Mouse (Mus musculus): ENCODE results near the gene Mcoln3. TPM values are rescaled to one million over a fixed set of nuclear protein-coding genes. Genes with fewer than 3 reads are reported as not detected.

Gene Mcoln3
- polyA plus RNA-seq, 1 experiment from 2014 or later = 0.04 TPM

GRCm38 (mm10) chr3:146107116-146107849, 10.0 kb upstream of the Mcoln3 start:
- H3K27me3 ChIP-seq = no peaks in the 10 kb centered on the region
- ChIA-PET POLR2A (interaction anchor here (0.6 to 1.0 kb wide), 2 partner anchors 60 to 752 kb away, joined by 3 read pairs; no protein-coding TSS in a partner anchor), CTCF (no interaction called here)
- no peak for DNase-seq (ENCODE audit: low read depth, low spot score)
- in situ Hi-C loops (cut with MboI; ENCODE audit: low pct_unique_long_range_greater_than_20kb) = no loop called here
- ATAC-seq = peak; percentile 73
- TF ChIP-seq CTCF (IDR thresholded peaks at IDR 0.05) = peak; percentile 36

GRCm38 (mm10) chr3:146107921-146108571, 9.2 kb upstream of the Mcoln3 start, which contains the start of gene Wdr63:
Wdr63 (minus strand) TSS chr3:146108130.
- POLR2A ChIA-PET = interaction anchor here (0.6 to 1.0 kb wide), 2 partner anchors 59 to 753 kb away, joined by 3 read pairs; no protein-coding TSS in a partner anchor
- DNase-seq (ENCODE audit: low read depth, low spot score) (no peak), ATAC-seq (peak; percentile 32)
- no peaks in the 10 kb centered on the region for H3K27me3 ChIP-seq
- in situ Hi-C loops (cut with MboI; ENCODE audit: low pct_unique_long_range_greater_than_20kb) = no loop called here
- TF ChIP-seq CTCF (IDR thresholded peaks at IDR 0.05) = no peak
- CTCF ChIA-PET = interaction anchor here (1.0 kb wide), 1 partner anchor 64 kb away, joined by 4 read pairs; no protein-coding TSS in a partner anchor

DNA sequence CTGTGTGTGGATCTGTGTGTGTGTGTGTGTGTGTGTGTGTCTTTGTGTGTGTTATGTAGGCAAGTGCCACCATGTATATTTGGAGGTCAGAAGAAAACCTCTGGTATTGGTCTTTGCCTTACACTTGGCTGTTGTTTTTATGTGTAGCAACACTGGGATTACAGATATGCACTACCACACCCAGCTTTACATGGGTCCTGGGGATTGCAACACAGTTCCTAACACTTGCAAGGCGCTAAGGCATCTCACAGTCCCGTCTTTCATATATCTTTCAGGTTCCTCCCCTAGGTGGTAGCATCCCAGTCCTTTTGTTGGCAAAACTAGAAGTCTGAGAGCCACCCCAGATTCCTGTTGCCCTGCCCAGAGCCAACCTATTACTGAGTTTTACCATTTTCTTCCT, 8.3 kb upstream of the Mcoln3 start:
- CTCF ChIA-PET = interaction anchor here (0.7 kb wide), 1 partner anchor 11 kb away, joined by 3 read pairs; no protein-coding TSS in a partner anchor

DNA sequence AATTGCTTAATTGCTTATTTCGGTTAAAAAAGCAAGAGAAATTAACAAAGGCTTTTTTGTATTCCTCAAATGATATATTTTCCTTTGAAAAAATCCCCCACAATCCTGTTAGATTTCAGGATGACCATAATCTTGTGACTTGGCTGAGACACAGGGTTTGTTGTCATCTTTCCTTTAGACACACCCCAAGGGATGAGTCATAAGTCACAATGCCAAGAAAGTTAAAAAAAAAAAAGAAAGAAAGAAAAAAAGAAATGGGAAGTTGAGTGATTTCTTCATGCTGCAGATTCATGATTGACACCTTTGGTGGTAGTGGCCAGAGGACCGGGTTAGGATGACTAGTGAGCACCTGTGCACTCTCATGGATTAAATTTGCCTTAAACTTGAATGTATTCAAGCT, 6.9 kb upstream of the Mcoln3 start:
- no peak for TF ChIP-seq CTCF (IDR thresholded peaks at IDR 0.05)
- in situ Hi-C loops (cut with MboI; ENCODE audit: low pct_unique_long_range_greater_than_20kb) = no loop called here

More for the DNA sequence above, 8.3 kb upstream of the Mcoln3 start:
- no peak for TF ChIP-seq CTCF (IDR thresholded peaks at IDR 0.05)
- POLR2A ChIA-PET = no interaction called here
- in situ Hi-C loops (cut with MboI; ENCODE audit: low pct_unique_long_range_greater_than_20kb) = no loop called here
- H3K27me3 ChIP-seq = no peaks in the 10 kb centered on the region
- ATAC-seq = no peak
- no peak for DNase-seq (ENCODE audit: low read depth, low spot score)

GRCm38 (mm10) chr3:146110916-146111315, 6.3 kb upstream of the Mcoln3 start:
- no peak for ATAC-seq
- ChIA-PET POLR2A (no interaction called here), CTCF (interaction anchor here (2.1 kb wide), 1 partner anchor 67 kb away, joined by 11 read pairs; no protein-coding TSS in a partner anchor)
- DNase-seq (ENCODE audit: low read depth, low spot score) = no peak
- H3K27me3 ChIP-seq = no peaks in the 10 kb centered on the region
- TF ChIP-seq CTCF (IDR thresholded peaks at IDR 0.05) = no peak
- in situ Hi-C loops (cut with MboI; ENCODE audit: low pct_unique_long_range_greater_than_20kb) = no loop called here

More for the DNA sequence above, 6.9 kb upstream of the Mcoln3 start:
- DNase-seq (ENCODE audit: low read depth, low spot score) = no peak
- H3K27me3 ChIP-seq = no peaks in the 10 kb centered on the region
- CTCF ChIA-PET = interaction anchor here (2.1 kb wide), 1 partner anchor 67 kb away, joined by 11 read pairs; no protein-coding TSS in a partner anchor
- no peak for ATAC-seq
- POLR2A ChIA-PET = no interaction called here

- ATAC-seq (no peak), DNase-seq (ENCODE audit: low read depth, low spot score) (no peak)
- in situ Hi-C loops (cut with MboI; ENCODE audit: low pct_unique_long_range_greater_than_20kb) = no loop called here
- TF ChIP-seq CTCF (IDR thresholded peaks at IDR 0.05) = no peak
- H3K27me3 ChIP-seq = no peaks in the 10 kb centered on the region
- ChIA-PET POLR2A (no interaction called here), CTCF (no interaction called here)
Measured at GRCm38 (mm10) chr3:146117997-146118457, 777 bp downstream of the Mcoln3 start.

DNA sequence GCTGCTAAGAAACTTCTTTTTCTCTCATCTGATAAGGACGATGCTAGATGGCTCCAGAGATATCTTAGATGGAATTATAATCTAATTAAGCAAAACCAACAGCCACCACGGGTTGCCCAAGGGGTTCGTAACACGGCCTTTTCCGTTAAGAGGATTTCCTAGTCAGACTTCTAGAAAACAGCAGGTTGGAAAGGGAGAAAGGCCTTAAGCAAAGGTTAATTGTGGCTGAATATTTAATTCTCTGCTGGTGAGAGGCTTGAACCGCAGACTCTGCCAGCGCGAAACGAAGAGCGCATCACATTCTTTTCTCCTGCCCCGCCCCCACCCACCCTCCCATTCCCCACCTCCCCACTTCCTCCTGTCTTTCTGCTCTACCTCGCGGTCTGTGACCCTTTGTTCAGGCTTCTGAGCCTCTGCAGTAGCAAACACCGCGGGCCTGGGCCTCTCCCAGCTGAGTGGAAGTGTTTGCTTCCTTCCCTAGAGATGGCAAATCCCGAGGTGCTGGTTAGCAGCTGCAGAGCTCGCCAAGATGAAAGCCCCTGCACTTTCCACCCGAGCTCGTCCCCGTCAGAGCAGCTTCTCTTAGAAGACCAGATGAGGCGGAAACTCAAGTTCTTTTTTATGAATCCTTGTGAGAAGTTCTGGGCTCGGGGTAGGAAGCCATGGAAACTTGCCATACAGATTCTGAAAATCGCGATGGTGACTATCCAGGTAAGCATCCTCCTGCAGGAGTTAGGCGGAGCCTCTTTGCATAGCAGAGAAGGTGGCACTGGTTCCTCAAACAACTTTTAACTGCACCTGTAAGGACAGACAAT, 4.3 kb downstream of the Mcoln3 start:
- DNase-seq (ENCODE audit: low read depth, low spot score) = no peak
- H3K27me3 ChIP-seq = no peaks in the 10 kb centered on the region
- ChIA-PET POLR2A (no interaction called here), CTCF (no interaction called here)
- ATAC-seq = no peak
- in situ Hi-C loops (cut with MboI; ENCODE audit: low pct_unique_long_range_greater_than_20kb) = no loop called here
- TF ChIP-seq CTCF (IDR thresholded peaks at IDR 0.05) = no peak

GRCm38 (mm10) chr3:146122125-146122420, 4.8 kb downstream of the Mcoln3 start:
- in situ Hi-C loops (cut with MboI; ENCODE audit: low pct_unique_long_range_greater_than_20kb) = no loop called here
- CTCF ChIA-PET = no interaction called here
- no peaks in the 10 kb centered on the region for H3K27me3 ChIP-seq
- POLR2A ChIA-PET = no interaction called here
- DNase-seq (ENCODE audit: low read depth, low spot score) (no peak), ATAC-seq (no peak)
- TF ChIP-seq CTCF (IDR thresholded peaks at IDR 0.05) = no peak

DNA sequence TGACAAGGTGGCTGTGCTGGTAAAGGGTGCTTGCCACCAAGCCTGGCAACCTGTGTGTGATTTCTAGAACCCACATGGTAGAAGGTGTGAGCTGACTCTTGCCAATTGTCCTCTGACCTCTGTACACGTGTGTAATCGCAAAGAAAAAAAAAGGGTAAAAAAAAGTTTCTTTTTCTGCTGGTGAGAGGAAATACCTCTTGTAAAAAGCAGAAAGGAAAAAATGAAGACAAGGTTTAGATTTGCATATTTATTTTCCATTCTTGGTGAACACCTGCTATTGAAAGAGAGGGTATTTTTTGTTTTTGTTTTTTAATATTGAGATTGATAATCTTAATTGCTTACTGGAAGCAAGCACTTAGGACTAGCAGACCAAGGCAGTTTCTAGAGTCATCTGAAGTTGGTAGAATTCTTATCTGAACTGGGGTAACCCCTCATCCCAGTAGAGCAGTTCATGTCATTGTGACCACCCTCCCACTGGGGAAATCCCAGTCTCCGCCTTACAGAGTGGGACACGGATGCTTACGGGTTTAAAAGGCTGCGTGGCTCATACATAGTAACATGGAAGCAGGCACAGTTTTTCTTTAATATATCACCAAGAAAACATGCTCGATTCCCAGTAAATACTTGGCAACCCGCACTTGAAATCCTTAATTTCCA, 5.7 kb downstream of the Mcoln3 start:
- TF ChIP-seq CTCF (IDR thresholded peaks at IDR 0.05) = no peak

GRCm38 (mm10) chr3:146123464-146123825, 6.2 kb downstream of the Mcoln3 start:
- CTCF ChIA-PET = no interaction called here
- TF ChIP-seq CTCF (IDR thresholded peaks at IDR 0.05) = no peak
- in situ Hi-C loops (cut with MboI; ENCODE audit: low pct_unique_long_range_greater_than_20kb) = no loop called here
- DNase-seq (ENCODE audit: low read depth, low spot score) = no peak
- H3K27me3 ChIP-seq = no peaks in the 10 kb centered on the region
- POLR2A ChIA-PET = no interaction called here
- ATAC-seq = no peak

More for the DNA sequence above, 5.7 kb downstream of the Mcoln3 start:
- ATAC-seq (no peak), DNase-seq (ENCODE audit: low read depth, low spot score) (no peak)
- ChIA-PET CTCF (no interaction called here), POLR2A (no interaction called here)
- in situ Hi-C loops (cut with MboI; ENCODE audit: low pct_unique_long_range_greater_than_20kb) = no loop called here
- H3K27me3 ChIP-seq = no peaks in the 10 kb centered on the region

Measured in Patski (cell line).